ENCODE assay signal across 8 mouse cellular contexts in genomic region chr9:111689680-111690483, GRCm38 (mm10). TPM values are rescaled to one million over a fixed set of nuclear protein-coding genes. Genes with fewer than 3 reads are reported as not detected.
A peak's percentile ranks its signal among the peaks of the same experiment; 100 is the strongest.
DNase-seq lines count a peak whose midpoint lies in the region; ATAC-seq and TF ChIP-seq lines count a peak whose summit lies in the region.

Gene Stac (minus strand): TSS chr9:111690348.

- no peak for TF ChIP-seq CTCF in midbrain, postnatal 0 days (IDR thresholded peaks at IDR 0.05)

- peak within 1 kb of the TSS; percentile 41 to 58 for H3K4me3 ChIP-seq in heart, embryonic 14.5 days (ENCODE audit: control insufficient read depth in 1 of 2, insufficient read depth in 1 of 2, low read depth in 1 of 2, low read length in 2 of 2)
- H3K4me3 ChIP-seq in embryonic facial prominence, embryonic 15.5 days (replicated peaks) = peak within 1 kb of the TSS; percentile 51
- peak within 1 kb of the TSS; percentile 50 for H3K4me3 ChIP-seq in intestine, embryonic 14.5 days (ENCODE audit: low read depth, low read length)
- H3K4me3 ChIP-seq in midbrain, postnatal 0 days (ENCODE audit: low read depth, low read length) = peak within 1 kb of the TSS; percentile 60

- no peaks in the 10 kb centered on the region for H3K9me3 ChIP-seq in heart, embryonic 14.5 days (ENCODE audit: control insufficient read depth, low read length)
- H3K9me3 ChIP-seq in embryonic facial prominence, embryonic 15.5 days (replicated peaks) = no peaks in the 10 kb centered on the region
- H3K9me3 ChIP-seq in intestine, embryonic 14.5 days (ENCODE audit: control insufficient read depth, low read length) = no peaks in the 10 kb centered on the region
- H3K9me3 ChIP-seq in midbrain, postnatal 0 days (ENCODE audit: low read length) = no peaks in the 10 kb centered on the region

- 4% methylated on average over 56 of the region's 64 CpGs for WGBS in heart, embryonic 14.5 days
- 3% methylated on average over 64 of the region's 64 CpGs for WGBS in embryonic facial prominence, embryonic 15.5 days
- 4% methylated on average over 64 of the region's 64 CpGs for WGBS in intestine, embryonic 14.5 days
- WGBS in midbrain, postnatal 0 days = 3% methylated on average over 55 of the region's 64 CpGs

- peaks cover 2 to 4% of the 10 kb centered on the region in 2 experiments; a peak in 1 of 4 replicates for H3K4me1 ChIP-seq in heart, embryonic 14.5 days (ENCODE audit: control insufficient read depth in 2 of 2, insufficient read depth in 2 of 2, low read length in 2 of 2)
- peaks cover 13% of the 10 kb centered on the region for H3K4me1 ChIP-seq in embryonic facial prominence, embryonic 15.5 days
- 0 out of 2 replicates have a peak, but pooled peaks cover 5% of the 10 kb centered on the region for H3K4me1 ChIP-seq in intestine, embryonic 14.5 days (replicated peaks; ENCODE audit: control insufficient read depth, insufficient read depth, low read length)
- peaks cover 4% of the 10 kb centered on the region; the same call in 1 of the 2 replicates for H3K4me1 ChIP-seq in midbrain, postnatal 0 days (ENCODE audit: insufficient read depth, low read length)

- peaks cover 23% of the 10 kb centered on the region for H3K27me3 ChIP-seq in heart, embryonic 14.5 days (ENCODE audit: control insufficient read depth, insufficient read depth, low read length)
- H3K27me3 ChIP-seq in embryonic facial prominence, embryonic 15.5 days = peaks cover 22% of the 10 kb centered on the region
- peaks cover 31% of the 10 kb centered on the region for H3K27me3 ChIP-seq in intestine, embryonic 14.5 days (replicated peaks; ENCODE audit: control insufficient read depth, insufficient read depth, low read length)
- no peaks in the 10 kb centered on the region for H3K27me3 ChIP-seq in midbrain, postnatal 0 days (ENCODE audit: insufficient read depth, low read length)

- peak within 1 kb of the TSS; percentile 97 for H3K4me2 ChIP-seq in heart, embryonic 14.5 days (ENCODE audit: low read length)
- peak within 1 kb of the TSS; percentile 97 for H3K4me2 ChIP-seq in embryonic facial prominence, embryonic 15.5 days (replicated peaks)
- H3K4me2 ChIP-seq in intestine, embryonic 14.5 days (ENCODE audit: low read length) = peak within 1 kb of the TSS; percentile 91
- peak within 1 kb of the TSS; percentile 92 for H3K4me2 ChIP-seq in midbrain, postnatal 0 days (ENCODE audit: low read depth, low read length, poor library complexity, severe bottlenecking)

- H3K36me3 ChIP-seq in heart, embryonic 14.5 days (ENCODE audit: control insufficient read depth, insufficient read depth, low read length) = no peaks in the 10 kb centered on the region
- no peaks in the 10 kb centered on the region for H3K36me3 ChIP-seq in embryonic facial prominence, embryonic 15.5 days
- H3K36me3 ChIP-seq in intestine, embryonic 14.5 days (ENCODE audit: control insufficient read depth, insufficient read depth, low read length) = no peaks in the 10 kb centered on the region
- H3K36me3 ChIP-seq in midbrain, postnatal 0 days (ENCODE audit: insufficient read depth, low read length) = no peaks in the 10 kb centered on the region

- DNase-seq in heart, adult 9 months (ENCODE audit: low spot score in 2 of 2) = no peak
- DNase-seq in adrenal gland, adult 18-20 months (ENCODE audit: low spot score in 2 of 2) = peak; percentile 21 to 27
- DNase-seq in intestine, embryonic 14.5 days (ENCODE audit: low spot score) = peak; percentile 61
- DNase-seq in midbrain, postnatal 0 days (ENCODE audit: low spot score) = peak; percentile 51
- no peak for DNase-seq in adipocyte (ENCODE audit: low spot score)
- DNase-seq in c-Kit-positive CD71-positive TER-119-positive erythroid progenitor cells, embryonic 14.5 days (ENCODE audit: low spot score) = no peak

- H3K9ac ChIP-seq in heart, embryonic 14.5 days (ENCODE audit: low read length) = peak within 1 kb of the TSS; percentile 60
- peak within 1 kb of the TSS; percentile 33; the same call in 1 of the 2 replicates for H3K9ac ChIP-seq in embryonic facial prominence, embryonic 15.5 days
- peak within 1 kb of the TSS; percentile 38 for H3K9ac ChIP-seq in intestine, embryonic 14.5 days (ENCODE audit: low read length)
- H3K9ac ChIP-seq in midbrain, postnatal 0 days (replicated peaks; ENCODE audit: low read length, poor library complexity, severe bottlenecking) = peak within 1 kb of the TSS; percentile 71

- no peak within 1 kb of the TSS for H3K27ac ChIP-seq in heart, embryonic 14.5 days (replicated peaks in 1 of 2; ENCODE audit: control insufficient read depth in 1 of 2, insufficient read depth in 1 of 2, low read depth in 2 of 2, low read length in 2 of 2)
- no peak within 1 kb of the TSS for H3K27ac ChIP-seq in embryonic facial prominence, embryonic 15.5 days (replicated peaks)
- no peak within 1 kb of the TSS for H3K27ac ChIP-seq in intestine, embryonic 14.5 days (ENCODE audit: low read depth)
- H3K27ac ChIP-seq in midbrain, postnatal 0 days (ENCODE audit: low read depth, low read length) = no peak within 1 kb of the TSS

- peak; percentile 56 for ATAC-seq in heart, embryonic 14.5 days (ENCODE audit: insufficient number of reproducible peaks, insufficient read depth, low FRiP score, low read depth)
- peak; percentile 64; the same call in 1 of the 2 replicates for ATAC-seq in embryonic facial prominence, embryonic 15.5 days (ENCODE audit: insufficient number of reproducible peaks, low FRiP score, low TSS enrichment, low read depth)
- peak; percentile 79 for ATAC-seq in intestine, embryonic 14.5 days (replicated peaks; ENCODE audit: low FRiP score, low TSS enrichment, low read depth)
- peak; percentile 56; the same call in 1 of the 2 replicates for ATAC-seq in midbrain, postnatal 0 days (ENCODE audit: low FRiP score)

RNA-seq across cellular contexts. Expression of gene Stac, which starts in this region (rescaled TPM):
- 0.28 and 0.72 TPM in 2 replicates for polyA plus RNA-seq in heart, embryonic 14.5 days (2014; fragmentation: Nextera tagmentation; extraction: Ambion mirVana)
- total RNA-seq in adrenal gland, adult 18-20 months (2021) = 1 to 10 TPM; 4.5 to 5.2 TPM
- polyA plus RNA-seq in embryonic facial prominence, embryonic 15.5 days (2015; fragmentation: Nextera tagmentation; extraction: Ambion mirVana) = 5.4 and 6.9 TPM in 2 replicates
- 2.4 and 2.7 TPM in 2 replicates for polyA plus RNA-seq in intestine, embryonic 14.5 days (2014; fragmentation: Nextera tagmentation; extraction: Ambion mirVana)
- 9.8 and 13.8 TPM in 2 replicates for total RNA-seq in midbrain, postnatal 0 days (2014; rRNA removed)
- polyA plus RNA-seq in midbrain, postnatal 0 days (2015; fragmentation: Nextera tagmentation; extraction: Ambion mirVana) = 9.3 and 10.0 TPM in 2 replicates

Comparison
In these comparisons a context has a peak if more than half of its experiments do, and no peak if none do; other contexts are left out.
1. Peak in ATAC-seq, H3K4me3 ChIP-seq, H3K9ac ChIP-seq and H3K4me2 ChIP-seq in heart, embryonic 14.5 days; RNA of the gene not detected or under 1 TPM.
2. DNase-seq: peak in adrenal gland, adult 18-20 months (2 of 2), intestine, embryonic 14.5 days (single experiment) and midbrain, postnatal 0 days (single experiment); none in heart, adult 9 months (0 of 2), adipocyte (single experiment) and c-Kit-positive CD71-positive TER-119-positive erythroid progenitor cells, embryonic 14.5 days (single experiment).
3. Peak in every context shown above with its lines, with median percentiles within 50 percentile points of each other: ATAC-seq, H3K4me2 ChIP-seq, H3K4me3 ChIP-seq and H3K9ac ChIP-seq.